Mouse (Mus musculus): ENCODE results near the gene Fam129b. TPM values are rescaled to one million over a fixed set of nuclear protein-coding genes. Genes with fewer than 3 reads are reported as not detected.
A peak's percentile ranks its signal among the peaks of the same experiment; 100 is the strongest.

The Fam129b gene
- total RNA-seq, 4 experiments from 2014 or later: 3.8 to 6.3 (median 5.4) TPM

- no peak for DNase-seq (ENCODE audit: low spot score in 2 of 2)
These were observed 14.4 kb downstream of the Fam129b start for GRCm38 (mm10) chr2:32890280-32890679.

- DNase-seq (ENCODE audit: low spot score in 2 of 2): no peak
These were observed 15.4 kb downstream of the Fam129b start for GRCm38 (mm10) chr2:32891278-32891677.

- DNase-seq (ENCODE audit: low spot score in 2 of 2): no peak
These were observed 16.6 kb downstream of the Fam129b start for GRCm38 (mm10) chr2:32892490-32892889.

GRCm38 (mm10) chr2:32894097-32894496 lies 18.2 kb downstream of the Fam129b start:
- no peak for DNase-seq (ENCODE audit: low spot score in 2 of 2)

GRCm38 (mm10) chr2:32895606-32896106 lies 19.7 kb downstream of the Fam129b start:
- no peak for DNase-seq (ENCODE audit: low spot score in 2 of 2)

GRCm38 (mm10) chr2:32896507-32897147 lies 20.7 kb downstream of the Fam129b start:
- no peak for DNase-seq (ENCODE audit: low spot score in 2 of 2)

- no peak for DNase-seq (ENCODE audit: low spot score in 2 of 2)
These were observed 23.1 kb downstream of the Fam129b start for GRCm38 (mm10) chr2:32898983-32899382.

GRCm38 (mm10) chr2:32902126-32902525 lies 26.2 kb downstream of the Fam129b start:
- DNase-seq (ENCODE audit: low spot score in 2 of 2): no peak

GRCm38 (mm10) chr2:32903470-32903869 lies 27.6 kb downstream of the Fam129b start:
- DNase-seq (ENCODE audit: low spot score in 2 of 2): no peak

GRCm38 (mm10) chr2:32904637-32905036 lies 28.7 kb downstream of the Fam129b start:
- no peak for DNase-seq (ENCODE audit: low spot score in 2 of 2)

GRCm38 (mm10) chr2:32905297-32905696 lies 29.4 kb downstream of the Fam129b start:
- no peak for DNase-seq (ENCODE audit: low spot score in 2 of 2)

GRCm38 (mm10) chr2:32907442-32907841 lies 31.5 kb downstream of the Fam129b start:
- no peak for DNase-seq (ENCODE audit: low spot score in 2 of 2)

- DNase-seq (ENCODE audit: low spot score in 2 of 2): no peak
These were observed 32.4 kb downstream of the Fam129b start for GRCm38 (mm10) chr2:32908272-32908671.

- no peak for DNase-seq (ENCODE audit: low spot score in 2 of 2)
These were observed 32.9 kb downstream of the Fam129b start for GRCm38 (mm10) chr2:32908796-32909195.

- no peak for DNase-seq (ENCODE audit: low spot score in 2 of 2)
These were observed 35.8 kb downstream of the Fam129b start for GRCm38 (mm10) chr2:32911639-32912182.

GRCm38 (mm10) chr2:32912210-32912804 lies 36.4 kb downstream of the Fam129b start:
- DNase-seq (ENCODE audit: low spot score in 2 of 2): peak; percentile 55 to 71

GRCm38 (mm10) chr2:32914362-32914761 lies 38.4 kb downstream of the Fam129b start:
- DNase-seq (ENCODE audit: low spot score in 2 of 2): no peak

GRCm38 (mm10) chr2:32914896-32915295 lies 39.0 kb downstream of the Fam129b start:
- peak in 1 of 2 experiments; percentile 35 for DNase-seq (ENCODE audit: low spot score in 2 of 2)

- DNase-seq (ENCODE audit: low spot score in 2 of 2): peak in 1 of 2 experiments; percentile 23
These were observed 41.6 kb downstream of the Fam129b start for GRCm38 (mm10) chr2:32917526-32917925.

GRCm38 (mm10) chr2:32918391-32918790 lies 42.5 kb downstream of the Fam129b start:
- DNase-seq (ENCODE audit: low spot score in 2 of 2): no peak

- DNase-seq (ENCODE audit: low spot score in 2 of 2): no peak
These were observed 45.3 kb downstream of the Fam129b start for GRCm38 (mm10) chr2:32921235-32921634.

GRCm38 (mm10) chr2:32921801-32922380 lies 46.0 kb downstream of the Fam129b start:
- no peak for DNase-seq (ENCODE audit: low spot score in 2 of 2)

Measured in gastrocnemius, adult 8-10 months (tissue).